Mouse (Mus musculus) common myeloid progenitor, adult 5-6 weeks (primary cell): ENCODE data around the gene Neurod2. TPM values are rescaled to one million over a fixed set of nuclear protein-coding genes. Genes with fewer than 3 reads are reported as not detected.
A peak's percentile ranks its signal among the peaks of the same experiment; 100 is the strongest.

Experiments used
- ATAC-seq: replicated peaks from 2 replicates; pipeline ENCODE4 v1.8.0; 2016; ENCODE audit warnings: low read depth, mild to moderate bottlenecking, moderate TSS enrichment, inconsistent platforms; ENCODE audit not compliant: poor library complexity, severe bottlenecking
- total RNA-seq: library from RNA; stranded (forward); fragments of 200-1000, 187-1606 nt; gene quantifications from 2 replicates; pipeline ENCODE4 v1.2.3, GENCODE M21; 2017

The Neurod2 gene
- total RNA-seq, 1 experiment from 2014 or later, result not detected

GRCm38 (mm10) chr11:98335250-98335649, 5.8 kb upstream of the Neurod2 start:
- ATAC-seq, result peak; percentile 41

- no peak for ATAC-seq
These were observed 4.7 kb upstream of the Neurod2 start for GRCm38 (mm10) chr11:98333981-98334741.

GRCm38 (mm10) chr11:98333263-98333696, 3.8 kb upstream of the Neurod2 start:
- ATAC-seq, result no peak

GRCm38 (mm10) chr11:98332841-98333240, 3.4 kb upstream of the Neurod2 start:
- no peak for ATAC-seq

GRCm38 (mm10) chr11:98332186-98332585, 2.7 kb upstream of the Neurod2 start:
- no peak for ATAC-seq

GRCm38 (mm10) chr11:98331401-98331800, 2.0 kb upstream of the Neurod2 start:
- no peak for ATAC-seq

GRCm38 (mm10) chr11:98330745-98331204, 1.3 kb upstream of the Neurod2 start:
- no peak for ATAC-seq

GRCm38 (mm10) chr11:98329960-98330744, 704 bp upstream of the Neurod2 start:
- no peak for ATAC-seq

GRCm38 (mm10) chr11:98328371-98329069, 928 bp downstream of the Neurod2 start:
- no peak for ATAC-seq

GRCm38 (mm10) chr11:98328031-98328370, 1.4 kb downstream of the Neurod2 start:
- ATAC-seq, result no peak

- no peak; the same call in 1 of the 2 replicates for ATAC-seq
These were observed 2.1 kb downstream of the Neurod2 start for GRCm38 (mm10) chr11:98327136-98328030.

- no peak for ATAC-seq
These were observed 2.7 kb downstream of the Neurod2 start for GRCm38 (mm10) chr11:98326741-98327135.

GRCm38 (mm10) chr11:98325821-98326218, 3.6 kb downstream of the Neurod2 start:
- ATAC-seq, result no peak

GRCm38 (mm10) chr11:98325191-98325820, 4.1 kb downstream of the Neurod2 start:
- no peak for ATAC-seq

GRCm38 (mm10) chr11:98323933-98324332, 5.5 kb downstream of the Neurod2 start:
- ATAC-seq, result peak; percentile 50; the same call in 1 of the 2 replicates

GRCm38 (mm10) chr11:98323136-98323866, 6.1 kb downstream of the Neurod2 start:
- no peak for ATAC-seq

GRCm38 (mm10) chr11:98322159-98322558, 7.3 kb downstream of the Neurod2 start:
- ATAC-seq, result no peak

GRCm38 (mm10) chr11:98321677-98322003, 7.8 kb downstream of the Neurod2 start:
- no peak for ATAC-seq
